Mouse (Mus musculus) limb, embryonic 11.5 days (tissue): Measurements from ENCODE around the gene Adh6a. TPM values are rescaled to one million over a fixed set of nuclear protein-coding genes. Genes with fewer than 3 reads are reported as not detected.

ENCODE experiments used
- ATAC-seq: fragments of 200-750 bp; cut with Nextera tagmentation; 2 replicates; pipeline ENCODE4 v1.8.0; 2017; ENCODE audit warnings: low read depth; ENCODE audit not compliant: insufficient number of reproducible peaks, low FRiP score, low TSS enrichment
- DNase-seq: peaks from one replicate; pipeline ENCODE4 v3.0.0-alpha.2; 2015; ENCODE audit warnings: low spot score
- H3K27ac ChIP-seq: fragments of 300-500 bp; sonication (generic); replicated peaks from 2 replicates; pipeline ENCODE4 v1.5.1; 2014; ENCODE audit warnings: low read depth, mild to moderate bottlenecking, low read length
- H3K27me3 ChIP-seq: fragments of 300-500 bp; sonication (generic); 2 replicates; pipeline ENCODE4 v1.6.1; 2014; ENCODE audit warnings: mild to moderate bottlenecking, low read length, mixed read lengths; ENCODE audit not compliant: control insufficient read depth, insufficient read depth
- H3K36me3 ChIP-seq: fragments of 300-500 bp; sonication (generic); 2 replicates; pipeline ENCODE4 v1.6.1; 2014; ENCODE audit warnings: mild to moderate bottlenecking, low read length, moderate library complexity, mixed read lengths; ENCODE audit not compliant: control insufficient read depth, insufficient read depth
- H3K4me1 ChIP-seq: fragments of 300-500 bp; sonication (generic); 2 replicates; pipeline ENCODE4 v1.6.1; 2014; ENCODE audit warnings: low read length, mixed read lengths; ENCODE audit not compliant: control insufficient read depth, insufficient read depth
- H3K4me2 ChIP-seq: fragments of 300-500 bp; sonication (generic); 2 replicates; pipeline ENCODE4 v1.6.1; 2014; ENCODE audit warnings: low read depth, mild to moderate bottlenecking, moderate library complexity; ENCODE audit not compliant: severe bottlenecking
- H3K4me3 ChIP-seq: fragments of 300-500 bp; sonication (generic); 2 replicates; pipeline ENCODE4 v1.5.1; 2014; ENCODE audit warnings: low read depth, low read length
- H3K9ac ChIP-seq: fragments of 300-500 bp; sonication (generic); 2 replicates; pipeline ENCODE4 v1.6.1; 2014; ENCODE audit warnings: mild to moderate bottlenecking, low read length
- H3K9me3 ChIP-seq: fragments of 300-500 bp; sonication (generic); 2 replicates; pipeline ENCODE4 v1.6.1; 2016; ENCODE audit warnings: low read length; ENCODE audit not compliant: control insufficient read depth
- WGBS: fragments of 180-500 bp; shearing (Covaris S2); extraction: QIAGEN DNeasy Blood & Tissue Kit; methylation state at CpG from one replicate; pipeline ENCODE4 v1.1.7; 2014; 5-methylcytosine and 5-hydroxymethylcytosine counted together
- polyA plus RNA-seq: library from polyadenylated mRNA; unstranded; fragments of >200 nt; fragmentation: Nextera tagmentation; extraction: Ambion mirVana; gene quantifications from 2 replicates; pipeline ENCODE4 v1.2.1, GENCODE M21; 2014

Gene Adh6a
- polyA plus RNA-seq, 1 experiment from 2014 or later = not detected

DNA sequence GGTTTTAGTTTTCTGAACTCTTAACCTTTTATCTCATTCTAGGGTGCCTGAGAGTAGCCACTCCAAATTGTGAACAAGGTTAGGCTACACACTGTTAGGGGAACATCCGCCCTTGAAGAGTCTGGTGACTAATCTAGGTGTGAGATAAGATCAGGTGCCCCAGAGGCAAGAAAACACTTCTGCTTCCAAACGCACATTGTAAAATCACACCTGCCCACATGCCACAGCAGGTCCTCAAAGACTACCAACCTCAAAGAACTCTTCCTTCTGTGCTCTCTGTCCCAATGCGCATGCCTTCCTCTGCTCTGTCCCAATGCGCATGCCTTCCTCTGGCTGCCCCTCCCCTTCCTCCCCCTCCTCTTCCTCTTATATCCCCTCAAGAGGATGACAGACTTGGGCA, 21.2 kb downstream of the Adh6a start:
- no peak overlapping the region for H3K27ac ChIP-seq
- WGBS = 60% methylated on average over 4 of the region's 4 CpGs
- ATAC-seq = no peak

DNA sequence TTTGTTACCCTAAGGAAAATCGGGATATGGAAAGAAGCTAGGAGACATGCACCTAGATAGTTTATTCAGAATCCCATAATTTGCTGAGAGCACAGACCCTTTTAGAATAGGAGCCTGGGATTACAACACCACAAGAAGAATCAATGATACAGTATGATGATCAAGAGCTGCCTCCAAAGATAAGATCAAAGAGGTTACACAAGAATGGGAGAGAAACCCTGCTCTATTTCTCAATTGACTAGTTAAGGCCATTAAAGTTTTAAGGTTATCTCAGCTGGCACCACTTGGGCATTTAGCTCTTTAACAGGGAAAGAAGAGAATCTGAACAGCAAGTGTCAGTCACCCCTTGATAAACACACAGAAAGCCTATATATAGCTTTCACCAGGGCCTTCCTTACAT, 22.5 kb downstream of the Adh6a start:
- 97% methylated on average over 1 of the region's 1 CpGs for WGBS
- Histone ChIP-seq H3K27me3 (no peaks in the 10 kb centered on the region), H3K4me3 (no peak overlapping the region), H3K36me3 (no peaks in the 10 kb centered on the region), H3K4me1 (no peaks in the 10 kb centered on the region), H3K4me2 (no peak overlapping the region), H3K9ac (no peak overlapping the region), H3K9me3 (no peaks in the 10 kb centered on the region), H3K27ac (no peak overlapping the region)
- ATAC-seq = no peak
- DNase-seq = no peak

More for the DNA sequence above, 21.2 kb downstream of the Adh6a start:
- H3K36me3 ChIP-seq = no peaks in the 10 kb centered on the region
- H3K4me1 ChIP-seq = no peaks in the 10 kb centered on the region
- H3K4me2 ChIP-seq = no peak overlapping the region
- no peak overlapping the region for H3K4me3 ChIP-seq
- no peak overlapping the region for H3K9ac ChIP-seq
- H3K9me3 ChIP-seq = no peaks in the 10 kb centered on the region
- H3K27me3 ChIP-seq = no peaks in the 10 kb centered on the region
- no peak for DNase-seq

GRCm38 (mm10) chr3:138336104-138336754, 23.1 kb downstream of the Adh6a start:
- no peaks in the 10 kb centered on the region for H3K27me3 ChIP-seq
- no peaks in the 10 kb centered on the region for H3K9me3 ChIP-seq
- WGBS = 55% methylated on average over 3 of the region's 3 CpGs
- H3K4me2 ChIP-seq = no peak overlapping the region
- H3K27ac ChIP-seq = no peak overlapping the region
- no peaks in the 10 kb centered on the region for H3K36me3 ChIP-seq
- no peak overlapping the region for H3K9ac ChIP-seq
- ATAC-seq = no peak
- H3K4me1 ChIP-seq = no peaks in the 10 kb centered on the region
- H3K4me3 ChIP-seq = no peak overlapping the region
- DNase-seq = no peak

- 77% methylated on average over 14 of the region's 14 CpGs for WGBS
- ATAC-seq = no peak
- H3K4me3 ChIP-seq = no peak within 1 kb of the TSS
- H3K4me2 ChIP-seq = no peak within 1 kb of the TSS
- no peaks in the 10 kb centered on the region for H3K36me3 ChIP-seq
- no peak for DNase-seq
- H3K27me3 ChIP-seq = no peaks in the 10 kb centered on the region
- no peak within 1 kb of the TSS for H3K27ac ChIP-seq
- no peaks in the 10 kb centered on the region for H3K9me3 ChIP-seq
- no peak within 1 kb of the TSS for H3K9ac ChIP-seq
- no peaks in the 10 kb centered on the region for H3K4me1 ChIP-seq
These were observed 28.4 kb downstream of the Adh6a start, which contains the start of gene Adh6b for GRCm38 (mm10) chr3:138341471-138341870. Adh6b (plus strand) TSS chr3:138341775.

DNA sequence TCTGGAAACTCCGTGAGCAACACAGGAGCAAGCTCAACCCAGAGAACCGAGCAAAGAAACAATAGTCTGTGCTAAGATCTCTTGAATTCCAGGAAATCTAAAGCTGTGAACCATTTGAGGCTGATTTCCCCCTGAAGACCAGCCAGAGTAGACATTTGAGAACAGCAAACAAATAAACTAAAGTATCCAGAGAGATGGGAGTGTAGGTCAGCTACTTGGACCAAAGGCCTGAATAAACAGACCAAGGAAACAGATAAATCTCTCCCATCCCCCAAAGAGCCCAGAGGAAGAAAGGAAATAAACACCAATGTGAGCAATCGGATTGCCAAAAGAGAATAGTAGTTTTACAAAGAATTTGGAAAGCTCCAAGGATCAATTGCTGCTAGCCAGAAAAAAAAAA, 34.0 kb downstream of the Adh6a start:
- no peaks in the 10 kb centered on the region for H3K4me1 ChIP-seq
- H3K36me3 ChIP-seq = no peaks in the 10 kb centered on the region
- H3K4me2 ChIP-seq = no peak overlapping the region
- ATAC-seq (no peak), DNase-seq (no peak)
- no peak overlapping the region for H3K27ac ChIP-seq
- H3K4me3 ChIP-seq = no peak overlapping the region
- no peak overlapping the region for H3K9ac ChIP-seq
- H3K27me3 ChIP-seq = no peaks in the 10 kb centered on the region
- 63% methylated on average over 3 of the region's 3 CpGs for WGBS
- no peaks in the 10 kb centered on the region for H3K9me3 ChIP-seq

- H3K4me3 ChIP-seq = no peak overlapping the region
- H3K9me3 ChIP-seq = no peaks in the 10 kb centered on the region
- H3K27me3 ChIP-seq = no peaks in the 10 kb centered on the region
- H3K4me1 ChIP-seq = no peaks in the 10 kb centered on the region
- no peak overlapping the region for H3K27ac ChIP-seq
- H3K4me2 ChIP-seq = no peak overlapping the region
- no peak overlapping the region for H3K9ac ChIP-seq
- no peaks in the 10 kb centered on the region for H3K36me3 ChIP-seq
- no peak for DNase-seq
- WGBS = 93% methylated on average over 11 of the region's 11 CpGs
- ATAC-seq = no peak
These were observed 39.1 kb downstream of the Adh6a start for GRCm38 (mm10) chr3:138352012-138352809.

DNA sequence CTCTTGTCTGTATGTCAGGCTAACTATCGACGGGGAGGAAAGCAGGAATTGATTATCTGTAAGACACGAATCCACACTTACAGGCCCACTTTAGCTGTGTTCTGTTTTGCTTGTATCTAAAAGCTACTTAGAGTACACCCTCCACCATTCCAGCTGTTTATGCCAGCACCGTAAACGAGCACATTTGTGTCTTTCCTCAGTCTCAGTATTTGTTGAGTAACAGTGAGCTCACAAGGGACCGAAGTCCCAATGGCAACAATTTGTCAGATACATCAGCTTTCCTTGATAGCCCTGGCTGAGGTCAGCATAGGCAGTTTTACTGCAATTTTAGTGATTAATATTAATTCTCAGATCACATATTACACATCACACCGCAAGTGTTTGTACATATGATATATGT, 45.8 kb downstream of the Adh6a start:
- no peak overlapping the region for H3K4me3 ChIP-seq
- ATAC-seq = no peak
- H3K27ac ChIP-seq = no peak overlapping the region
- no peaks in the 10 kb centered on the region for H3K9me3 ChIP-seq
- H3K36me3 ChIP-seq = no peaks in the 10 kb centered on the region
- H3K9ac ChIP-seq = no peak overlapping the region
- WGBS = 84% methylated on average over 7 of the region's 7 CpGs
- DNase-seq = no peak
- no peak overlapping the region for H3K4me2 ChIP-seq
- no peaks in the 10 kb centered on the region for H3K27me3 ChIP-seq
- no peaks in the 10 kb centered on the region for H3K4me1 ChIP-seq

GRCm38 (mm10) chr3:138360721-138361120, 47.6 kb downstream of the Adh6a start:
- DNase-seq = no peak
- 88% methylated on average over 4 of the region's 4 CpGs for WGBS
- Histone ChIP-seq H3K9me3 (no peaks in the 10 kb centered on the region), H3K9ac (no peak overlapping the region), H3K4me1 (no peaks in the 10 kb centered on the region), H3K36me3 (no peaks in the 10 kb centered on the region), H3K27me3 (no peaks in the 10 kb centered on the region), H3K4me2 (no peak overlapping the region), H3K4me3 (no peak overlapping the region), H3K27ac (no peak overlapping the region)
- no peak for ATAC-seq
